Mouse (Mus musculus): Measurements from ENCODE around the gene Sufu. TPM values are rescaled to one million over a fixed set of nuclear protein-coding genes. Genes with fewer than 3 reads are reported as not detected.

Gene Sufu
- polyA plus RNA-seq, 1 experiment, result 18.6 TPM

GRCm38 (mm10) chr19:46521698-46522097, 125.0 kb downstream of the Sufu start:
- TF ChIP-seq CTCF (IDR thresholded peaks at IDR 0.05; ENCODE audit: extremely low read depth, insufficient read depth, insufficient read length, insufficient replicate concordance) (no peak), POLR2A (IDR thresholded peaks at IDR 0.05; ENCODE audit: low read depth, low read length) (no peak)
- no peak for DNase-seq (ENCODE audit: low read depth in 1 of 2, low spot score in 2 of 2)
- Histone ChIP-seq H3K27ac (ENCODE audit: insufficient read depth, low read length) (no peak overlapping the region), H3K4me3 (ENCODE audit: extremely low read depth, insufficient read depth, insufficient read length) (no peak overlapping the region), H3K27me3 (ENCODE audit: control insufficient read depth, insufficient read depth, low read length) (no peaks in the 10 kb centered on the region), H3K4me1 (ENCODE audit: control insufficient read depth, insufficient read depth, insufficient read length) (peaks cover 50% of the 10 kb centered on the region), H3K36me3 (ENCODE audit: control insufficient read depth, insufficient read depth, low read length) (no peaks in the 10 kb centered on the region)

GRCm38 (mm10) chr19:46522433-46523044, 125.8 kb downstream of the Sufu start:
- Histone ChIP-seq H3K4me1 (ENCODE audit: control insufficient read depth, insufficient read depth, insufficient read length) (peaks cover 44% of the 10 kb centered on the region), H3K4me3 (ENCODE audit: extremely low read depth, insufficient read depth, insufficient read length) (no peak overlapping the region), H3K36me3 (ENCODE audit: control insufficient read depth, insufficient read depth, low read length) (no peaks in the 10 kb centered on the region), H3K27ac (ENCODE audit: insufficient read depth, low read length) (no peak overlapping the region), H3K27me3 (ENCODE audit: control insufficient read depth, insufficient read depth, low read length) (no peaks in the 10 kb centered on the region)
- no peak for DNase-seq (ENCODE audit: low read depth in 1 of 2, low spot score in 2 of 2)
- 9% methylated on average over 15 of the region's 15 CpGs for WGBS
- TF ChIP-seq POLR2A (IDR thresholded peaks at IDR 0.05; ENCODE audit: low read depth, low read length) (no peak), CTCF (IDR thresholded peaks at IDR 0.05; ENCODE audit: extremely low read depth, insufficient read depth, insufficient read length, insufficient replicate concordance) (no peak)

GRCm38 (mm10) chr19:46523131-46523479, 126.4 kb downstream of the Sufu start:
- TF ChIP-seq POLR2A (IDR thresholded peaks at IDR 0.05; ENCODE audit: low read depth, low read length), result no peak
- no peak for TF ChIP-seq CTCF (IDR thresholded peaks at IDR 0.05; ENCODE audit: extremely low read depth, insufficient read depth, insufficient read length, insufficient replicate concordance)
- no peaks in the 10 kb centered on the region for H3K36me3 ChIP-seq (ENCODE audit: control insufficient read depth, insufficient read depth, low read length)
- H3K27ac ChIP-seq (ENCODE audit: insufficient read depth, low read length), result no peak overlapping the region
- H3K4me3 ChIP-seq (ENCODE audit: extremely low read depth, insufficient read depth, insufficient read length), result no peak overlapping the region
- no peak for DNase-seq (ENCODE audit: low read depth in 1 of 2, low spot score in 2 of 2)
- H3K4me1 ChIP-seq (ENCODE audit: control insufficient read depth, insufficient read depth, insufficient read length), result peaks cover 40% of the 10 kb centered on the region
- no peaks in the 10 kb centered on the region for H3K27me3 ChIP-seq (ENCODE audit: control insufficient read depth, insufficient read depth, low read length)

DNA sequence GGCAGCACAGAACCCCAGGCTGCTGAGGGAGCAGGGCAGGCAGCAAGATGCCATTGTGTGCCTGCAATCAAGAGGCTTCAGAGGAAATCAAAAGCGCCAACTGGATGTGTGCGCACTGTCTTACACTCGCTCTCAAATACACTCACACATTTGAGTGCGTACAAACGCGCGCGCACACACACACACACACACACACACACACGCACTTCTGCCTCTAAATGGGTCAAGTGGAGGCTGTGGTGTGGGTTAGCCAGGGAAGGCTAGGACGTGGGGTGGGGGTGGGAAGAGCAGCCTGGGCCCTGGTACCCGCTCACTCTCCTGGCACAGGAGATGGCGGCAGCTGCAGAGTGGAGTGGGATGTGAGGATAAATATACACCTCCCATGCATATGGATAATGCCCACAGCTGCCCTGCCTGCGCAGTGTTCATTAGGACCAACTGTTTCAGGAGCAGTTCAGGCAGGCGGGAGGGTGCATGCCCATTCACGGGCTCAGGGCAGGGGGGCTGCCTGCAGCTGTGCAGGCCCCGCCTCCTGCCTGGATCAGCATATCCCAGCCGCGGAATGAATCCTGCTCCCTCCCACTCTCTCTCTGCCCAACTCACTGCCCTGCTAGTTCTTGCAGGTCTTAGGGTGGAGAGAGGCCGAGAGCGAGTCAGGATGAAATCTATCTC, 126.9 kb downstream of the Sufu start:
- peaks cover 37% of the 10 kb centered on the region for H3K4me1 ChIP-seq (ENCODE audit: control insufficient read depth, insufficient read depth, insufficient read length)
- no peak overlapping the region for H3K4me3 ChIP-seq (ENCODE audit: extremely low read depth, insufficient read depth, insufficient read length)
- H3K27ac ChIP-seq (ENCODE audit: insufficient read depth, low read length), result no peak overlapping the region
- 38% methylated on average over 20 of the region's 20 CpGs for WGBS
- no peaks in the 10 kb centered on the region for H3K36me3 ChIP-seq (ENCODE audit: control insufficient read depth, insufficient read depth, low read length)
- TF ChIP-seq CTCF (IDR thresholded peaks at IDR 0.05; ENCODE audit: extremely low read depth, insufficient read depth, insufficient read length, insufficient replicate concordance), result no peak
- no peak for TF ChIP-seq POLR2A (IDR thresholded peaks at IDR 0.05; ENCODE audit: low read depth, low read length)
- DNase-seq (ENCODE audit: low read depth in 1 of 2, low spot score in 2 of 2), result no peak
- H3K27me3 ChIP-seq (ENCODE audit: control insufficient read depth, insufficient read depth, low read length), result no peaks in the 10 kb centered on the region

DNA sequence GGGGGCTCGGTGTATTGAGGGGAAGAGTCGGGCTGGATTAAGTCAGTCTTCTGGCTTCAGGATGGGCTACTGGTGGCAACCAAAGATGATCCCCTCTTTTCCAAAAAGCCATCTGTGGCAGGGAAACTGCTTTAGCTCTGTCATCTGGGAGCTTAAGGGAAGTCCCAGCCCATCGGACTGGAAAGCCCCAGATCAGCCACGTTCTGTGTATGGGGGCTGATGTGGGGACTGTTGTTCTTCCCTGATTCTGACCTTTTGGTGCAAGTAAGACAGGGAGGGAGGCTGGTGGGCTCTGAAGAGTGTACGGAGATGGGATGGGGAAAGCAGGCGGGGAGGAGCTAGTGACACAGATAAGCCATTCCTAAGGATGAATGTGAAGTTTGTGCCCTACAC, 127.5 kb downstream of the Sufu start:
- Histone ChIP-seq H3K4me1 (ENCODE audit: control insufficient read depth, insufficient read depth, insufficient read length) (peaks cover 33% of the 10 kb centered on the region), H3K27ac (ENCODE audit: insufficient read depth, low read length) (0 out of 2 replicates have a peak overlapping the region, but pooled peaks have one; percentile 9), H3K4me3 (ENCODE audit: extremely low read depth, insufficient read depth, insufficient read length) (no peak overlapping the region), H3K27me3 (ENCODE audit: control insufficient read depth, insufficient read depth, low read length) (no peaks in the 10 kb centered on the region), H3K36me3 (ENCODE audit: control insufficient read depth, insufficient read depth, low read length) (no peaks in the 10 kb centered on the region)
- TF ChIP-seq POLR2A (IDR thresholded peaks at IDR 0.05; ENCODE audit: low read depth, low read length), result no peak
- no peak for TF ChIP-seq CTCF (IDR thresholded peaks at IDR 0.05; ENCODE audit: extremely low read depth, insufficient read depth, insufficient read length, insufficient replicate concordance)
- 41% methylated on average over 6 of the region's 6 CpGs for WGBS
- DNase-seq (ENCODE audit: low read depth in 1 of 2, low spot score in 2 of 2), result no peak

DNA sequence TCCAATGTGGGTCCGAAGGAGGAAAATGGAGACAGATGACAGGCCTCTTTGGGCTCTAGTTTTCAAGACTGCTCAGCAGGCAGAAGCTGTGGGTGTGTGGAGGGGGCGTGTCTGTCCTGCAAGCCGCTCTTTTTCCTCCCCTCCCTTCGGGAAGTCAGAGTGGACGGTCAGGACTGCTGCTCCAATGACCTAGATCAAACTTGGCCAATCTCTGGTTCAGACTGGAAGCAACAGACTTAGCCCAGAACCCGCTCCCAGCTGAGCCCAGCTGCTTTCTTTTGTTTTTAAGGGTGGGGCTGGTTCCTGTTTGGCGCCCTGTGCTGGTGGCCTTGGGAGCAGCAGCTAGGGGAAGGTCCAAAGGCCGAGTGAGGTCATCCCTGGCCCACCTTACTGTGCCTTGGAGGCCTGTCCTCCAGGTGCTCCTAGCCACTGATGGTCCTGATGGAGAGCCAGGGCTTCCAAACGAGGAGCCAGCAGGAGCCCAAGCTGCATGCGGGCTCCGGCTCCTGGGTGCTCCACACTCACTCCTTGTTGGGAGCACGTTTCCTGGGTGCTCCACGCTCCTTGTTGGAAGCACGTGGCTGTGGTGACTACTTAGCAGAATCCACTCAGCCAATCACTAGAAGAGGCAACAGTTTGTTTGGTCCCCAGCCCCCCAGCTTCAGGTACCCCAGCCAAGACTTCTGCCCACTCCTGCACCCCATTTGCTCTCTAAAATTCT, 128.1 kb downstream of the Sufu start:
- TF ChIP-seq CTCF (IDR thresholded peaks at IDR 0.05; ENCODE audit: extremely low read depth, insufficient read depth, insufficient read length, insufficient replicate concordance), result no peak
- TF ChIP-seq POLR2A (IDR thresholded peaks at IDR 0.05; ENCODE audit: low read depth, low read length), result no peak
- Histone ChIP-seq H3K4me3 (ENCODE audit: extremely low read depth, insufficient read depth, insufficient read length) (no peak overlapping the region), H3K36me3 (ENCODE audit: control insufficient read depth, insufficient read depth, low read length) (no peaks in the 10 kb centered on the region), H3K27ac (ENCODE audit: insufficient read depth, low read length) (0 out of 2 replicates have a peak overlapping the region, but pooled peaks have one; percentile 9), H3K27me3 (ENCODE audit: control insufficient read depth, insufficient read depth, low read length) (no peaks in the 10 kb centered on the region), H3K4me1 (ENCODE audit: control insufficient read depth, insufficient read depth, insufficient read length) (peaks cover 31% of the 10 kb centered on the region)
- no peak for DNase-seq (ENCODE audit: low read depth in 1 of 2, low spot score in 2 of 2)
- 42% methylated on average over 14 of the region's 14 CpGs for WGBS
